Mouse (Mus musculus) brain, embryonic 18.5 days (tissue): Measurements from ENCODE around the gene Mob4.

Experiments used
- DNase-seq: peaks from one replicate; pipeline ENCODE4 v3.0.0-alpha.2; 2012; ENCODE audit warnings: low read depth, low spot score

The Mob4 gene

GRCm38 (mm10) chr1:55182392-55182791 is 51.4 kb downstream of the Mob4 start:
- DNase-seq = no peak

DNA sequence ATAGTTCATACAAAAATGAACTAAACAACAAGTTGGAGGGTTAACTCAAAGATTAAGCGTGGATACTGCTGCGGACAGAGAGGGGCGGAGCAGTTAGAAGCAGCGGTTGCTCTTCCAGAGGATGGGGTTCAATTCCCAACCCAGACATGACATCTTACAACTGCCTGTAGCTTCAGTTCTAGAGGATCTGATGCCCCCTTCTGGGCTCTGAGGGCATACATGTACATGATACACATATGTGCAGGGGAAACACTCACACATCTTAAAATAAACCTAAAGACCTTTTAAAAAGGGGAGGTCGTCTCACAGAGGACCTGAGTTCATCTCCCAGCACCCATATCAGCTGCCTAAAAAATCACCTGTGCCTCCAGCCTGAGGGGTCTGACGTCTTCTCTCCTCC is 54.7 kb downstream of the Mob4 start:
- DNase-seq = no peak

- DNase-seq = no peak
Measured at GRCm38 (mm10) chr1:55186592-55187210, 55.7 kb downstream of the Mob4 start.

GRCm38 (mm10) chr1:55192015-55192414 is 61.0 kb downstream of the Mob4 start:
- DNase-seq = no peak

GRCm38 (mm10) chr1:55192824-55193223 is 61.8 kb downstream of the Mob4 start:
- DNase-seq = no peak

GRCm38 (mm10) chr1:55193316-55193715 is 62.3 kb downstream of the Mob4 start:
- no peak for DNase-seq

DNA sequence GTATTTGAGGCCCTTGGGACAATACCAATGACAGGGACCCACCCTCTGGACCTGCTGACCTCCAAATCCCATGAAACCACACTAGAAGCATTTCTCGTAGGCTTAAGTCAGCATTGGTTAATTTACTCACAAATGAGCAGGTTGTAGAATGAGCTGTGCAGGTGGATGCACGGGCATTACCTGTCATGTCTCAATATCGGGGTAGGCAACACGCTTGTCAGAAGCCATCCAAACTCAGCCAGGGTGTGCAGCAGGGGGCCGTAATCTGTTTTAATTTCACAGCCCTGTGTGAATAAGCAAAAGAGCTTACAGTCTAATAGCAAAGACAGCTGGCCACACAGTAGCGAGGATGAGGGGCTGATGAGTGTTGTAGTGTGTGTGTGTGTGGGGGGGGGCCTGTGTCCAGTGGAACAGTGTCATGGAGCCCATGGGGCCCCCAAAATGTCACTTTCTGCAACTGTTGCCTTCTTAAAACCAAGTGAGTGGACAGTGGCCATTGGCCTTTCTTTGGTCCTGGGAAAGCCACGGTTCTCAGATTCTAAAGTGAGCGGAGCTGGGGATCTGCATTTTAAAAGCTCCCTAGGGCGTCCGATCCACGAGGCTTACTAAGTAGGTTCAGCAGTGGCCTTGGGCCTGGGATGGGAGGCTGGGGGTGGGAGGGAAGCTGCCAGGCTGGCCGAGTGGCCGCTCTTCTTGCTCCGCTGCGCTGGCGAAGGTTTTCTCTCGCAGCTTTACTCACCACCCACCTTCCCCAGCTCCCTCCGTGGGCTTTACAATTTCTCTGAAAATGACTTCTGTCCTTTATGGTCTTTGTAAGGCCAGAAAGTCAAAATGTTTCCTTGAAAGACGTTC is 63.3 kb downstream of the Mob4 start:
- DNase-seq = no peak

DNA sequence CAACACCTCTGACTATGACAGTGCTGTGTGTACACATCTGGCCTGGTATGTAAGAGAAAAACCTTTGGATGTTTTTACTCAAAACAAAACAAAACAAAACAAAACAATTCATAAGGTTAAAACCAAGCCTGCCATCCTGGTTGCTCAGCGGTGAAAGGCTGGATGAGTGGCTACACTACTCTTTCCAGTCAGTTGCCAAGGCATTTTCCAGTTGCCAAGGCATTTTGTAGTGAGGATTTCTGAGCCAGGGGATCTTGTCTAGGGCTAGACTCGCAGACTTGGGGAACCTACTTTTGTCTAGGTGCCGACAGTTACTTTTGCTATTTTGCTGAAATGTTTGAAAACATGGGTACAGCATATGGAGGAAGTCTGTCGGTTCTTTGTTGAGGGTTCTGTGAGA is 64.0 kb downstream of the Mob4 start:
- no peak for DNase-seq

- DNase-seq = no peak
Measured at GRCm38 (mm10) chr1:55196327-55197003, 65.4 kb downstream of the Mob4 start.

GRCm38 (mm10) chr1:55198719-55199118 is 67.7 kb downstream of the Mob4 start:
- DNase-seq = no peak

GRCm38 (mm10) chr1:55201850-55202752 is 71.1 kb downstream of the Mob4 start:
- no peak for DNase-seq
